Mouse (Mus musculus): ENCODE results near the gene Gzmk. TPM values are rescaled to one million over a fixed set of nuclear protein-coding genes. Genes with fewer than 3 reads are reported as not detected.
"Not testable (repeated sequence)": the region's sequence is repeated elsewhere in the genome, so short reads cannot be mapped to it uniquely, and the experiment has no call there.

Gzmk gene
- not detected for total RNA-seq (2021)
- long read RNA-seq, experiment 1: 0 reads
- long read RNA-seq, experiment 2: 0 reads

DNA sequence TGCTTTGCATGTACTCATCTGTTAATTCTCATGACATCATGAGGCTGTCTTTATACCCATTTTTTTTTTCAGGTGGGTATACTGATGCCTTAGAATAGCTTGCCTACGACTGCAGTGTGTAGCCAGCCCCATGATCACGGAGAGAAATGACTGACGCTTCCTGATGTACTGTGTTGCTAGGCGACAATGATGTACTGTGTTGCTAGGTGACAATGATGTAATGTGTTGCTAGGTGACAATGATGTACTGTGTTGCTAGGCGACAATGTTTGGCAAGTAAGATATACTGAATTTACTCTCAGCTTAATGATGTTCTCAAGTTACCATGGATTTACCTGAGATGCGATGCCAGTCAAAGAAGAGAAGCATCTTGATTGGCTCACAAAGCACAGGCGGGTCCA lies at the start of gene Gzmk:
Gene Gzmk (minus strand): TSS at position 98 of the 400 bp plus-strand sequence.
- no peak for DNase-seq
- intact Hi-C loops (cut with DNase I; ENCODE audit: low total_unique reads): no loop called here

DNA sequence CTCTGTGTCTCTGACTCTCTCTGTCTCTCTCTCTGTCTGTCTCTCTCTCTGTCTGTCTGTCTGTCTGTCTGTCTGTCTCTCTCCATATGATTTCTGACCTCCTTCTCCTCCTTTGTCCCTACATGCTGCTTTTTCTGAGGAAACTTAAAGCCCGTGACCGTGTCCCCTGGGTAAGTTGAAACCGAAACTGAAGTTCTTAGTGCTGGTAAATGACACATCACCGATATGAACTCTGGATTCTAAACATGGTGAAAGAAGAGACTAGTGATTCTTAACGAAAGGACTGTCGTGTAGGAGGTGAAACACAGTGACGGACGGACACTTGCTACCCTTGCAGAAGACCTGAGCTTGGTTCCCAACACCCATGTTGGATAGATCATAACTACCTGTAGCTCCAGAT lies 45.5 kb upstream of the Gzmk start:
- DNase-seq: no peak
- intact Hi-C loops (cut with DNase I; ENCODE audit: low total_unique reads): no loop called here

DNA sequence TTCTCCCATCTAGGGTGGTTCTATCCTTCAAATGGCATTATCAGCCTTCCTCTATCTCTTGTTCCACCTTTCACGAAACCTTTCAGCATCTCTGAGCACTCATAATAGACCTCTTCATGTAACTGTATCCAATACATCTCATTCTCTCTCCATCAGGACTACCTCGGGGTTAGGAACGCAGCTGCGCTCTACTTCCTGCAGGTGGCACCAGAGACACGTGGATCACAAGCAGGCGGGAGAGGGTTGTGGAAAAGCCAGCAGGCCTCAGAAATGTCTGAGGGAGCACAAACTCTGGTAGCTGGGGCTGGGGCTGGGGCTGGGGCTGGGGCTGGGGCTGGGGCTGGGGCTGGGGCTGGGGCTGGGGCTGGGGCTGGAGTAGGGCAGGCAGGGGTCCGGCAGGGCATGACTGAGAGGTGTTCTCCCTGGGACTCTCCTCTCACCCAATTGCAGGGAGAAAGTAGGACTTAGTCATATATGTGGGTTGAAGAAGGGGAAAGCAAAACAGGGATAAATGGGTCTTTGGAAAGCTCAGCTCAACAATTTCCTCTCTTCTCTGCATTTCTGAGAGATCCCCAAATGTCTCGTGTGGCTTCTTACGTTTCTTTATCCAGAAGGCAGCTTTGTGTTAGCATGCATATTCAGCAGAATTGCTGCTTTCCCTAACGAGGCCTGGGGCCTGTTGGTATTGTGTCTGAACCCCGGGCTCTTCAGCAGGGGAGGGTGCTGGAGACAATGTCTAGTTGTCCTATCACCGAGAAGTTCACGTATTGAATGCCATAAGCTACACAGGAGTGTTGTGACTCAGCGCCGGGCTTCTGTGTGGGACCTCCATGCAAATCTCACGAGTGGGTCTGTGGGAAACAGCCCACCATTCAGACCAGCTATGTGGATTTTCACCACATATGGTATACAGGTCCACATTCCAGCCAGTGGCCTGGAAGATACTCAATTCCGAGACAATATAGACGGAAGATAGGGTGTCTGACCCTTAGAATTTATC lies 44.4 kb upstream of the Gzmk start:
- intact Hi-C loops (cut with DNase I; ENCODE audit: low total_unique reads): loop anchor here (5.0 kb wide), 1 partner anchor 347 kb away; the partner anchor contains the start of gene Snx18
- peak; percentile 75 for DNase-seq

DNA sequence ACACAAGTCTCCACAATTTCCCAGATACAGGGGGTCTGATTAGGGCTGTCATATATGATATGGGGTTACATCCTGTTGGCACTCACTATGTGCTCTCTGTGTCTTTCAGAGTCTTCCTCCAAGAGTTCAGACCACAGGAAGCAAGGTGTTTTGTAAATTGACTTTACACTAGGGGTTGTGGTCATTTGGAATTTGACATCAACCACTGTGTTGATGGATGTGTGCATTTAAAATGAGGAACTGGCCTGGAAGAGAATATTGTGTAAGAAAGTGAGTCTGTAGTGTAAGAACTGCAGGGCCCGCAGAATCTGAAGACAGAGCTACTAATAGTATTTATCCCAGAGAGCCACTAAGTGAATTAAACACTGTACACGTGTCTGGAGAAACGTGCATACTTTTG lies 41.5 kb upstream of the Gzmk start:
- no peak for DNase-seq
- intact Hi-C loops (cut with DNase I; ENCODE audit: low total_unique reads): loop anchor here (5.0 kb wide), 1 partner anchor 350 kb away; the partner anchor contains the start of gene Snx18

DNA sequence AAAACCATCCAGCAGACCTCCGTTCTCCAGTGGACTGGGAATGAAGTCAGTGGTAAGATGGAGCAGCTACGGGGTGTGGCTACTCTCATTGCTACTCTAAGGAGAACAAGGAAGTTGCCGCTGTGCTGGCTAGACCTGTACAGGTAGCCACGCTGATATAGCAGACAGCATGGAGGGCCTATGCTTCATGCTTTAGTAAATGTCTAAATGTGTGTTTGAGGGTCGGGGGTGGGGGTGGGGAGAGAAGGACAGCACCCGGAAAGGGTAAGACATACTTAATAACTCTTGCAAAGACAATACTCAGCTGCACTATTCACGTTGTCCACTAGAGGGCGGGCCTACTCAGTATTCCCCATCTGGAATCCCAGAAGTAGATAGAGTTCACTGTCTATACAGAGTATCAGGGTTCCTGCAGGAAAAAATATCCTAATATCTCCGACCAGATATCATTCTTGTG lies 40.8 kb upstream of the Gzmk start:
- intact Hi-C loops (cut with DNase I; ENCODE audit: low total_unique reads): loop anchor here (5.0 kb wide), 1 partner anchor 351 kb away; the partner anchor contains the start of gene Snx18
- peak; percentile 70 for DNase-seq

DNA sequence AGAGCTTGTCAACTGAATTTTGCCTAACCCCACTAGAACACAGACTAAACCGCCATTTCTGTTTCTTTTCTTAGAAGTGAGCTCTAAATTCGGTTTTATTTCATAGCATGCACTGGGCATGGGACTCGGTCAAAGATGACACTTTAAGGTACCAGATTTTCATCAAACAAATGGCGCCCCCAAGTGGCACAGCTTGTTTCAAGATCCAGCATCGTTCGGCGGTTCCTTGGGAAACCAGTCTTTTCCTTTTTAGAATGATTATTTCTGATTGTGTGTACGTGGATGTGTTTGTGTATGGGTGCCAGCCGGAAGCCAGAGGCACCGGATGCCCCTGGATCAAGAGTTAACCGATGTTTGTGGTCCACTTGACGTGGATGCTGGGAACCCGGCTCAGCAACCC lies 39.5 kb upstream of the Gzmk start:
- peak; percentile 22 for DNase-seq
- intact Hi-C loops (cut with DNase I; ENCODE audit: low total_unique reads): loop anchor here (5.0 kb wide), 1 partner anchor 352 kb away; the partner anchor contains the start of gene Snx18

DNA sequence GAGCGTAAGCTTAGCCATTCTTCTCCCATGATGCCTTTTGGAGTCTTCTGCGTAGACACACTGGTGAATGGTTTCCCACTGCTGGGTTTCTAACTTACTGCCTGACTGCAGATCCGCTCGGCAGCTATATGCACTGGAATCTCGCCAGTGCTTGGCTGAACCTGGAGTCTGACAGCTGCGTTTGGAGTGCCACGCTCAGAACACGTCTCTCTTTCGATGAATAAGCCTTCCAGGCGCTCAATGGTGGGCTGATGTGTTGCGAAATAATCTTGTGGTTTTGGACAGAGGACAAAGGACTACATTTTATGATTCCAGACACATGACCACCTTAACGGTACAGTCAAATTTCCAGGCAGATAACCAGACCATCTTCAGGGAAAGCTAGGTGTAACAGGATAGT lies 37.1 kb upstream of the Gzmk start:
- intact Hi-C loops (cut with DNase I; ENCODE audit: low total_unique reads): loop anchor here (5.0 kb wide), 1 partner anchor 216 kb away; the partner anchor contains the start of gene Gpx8
- DNase-seq: no peak

DNA sequence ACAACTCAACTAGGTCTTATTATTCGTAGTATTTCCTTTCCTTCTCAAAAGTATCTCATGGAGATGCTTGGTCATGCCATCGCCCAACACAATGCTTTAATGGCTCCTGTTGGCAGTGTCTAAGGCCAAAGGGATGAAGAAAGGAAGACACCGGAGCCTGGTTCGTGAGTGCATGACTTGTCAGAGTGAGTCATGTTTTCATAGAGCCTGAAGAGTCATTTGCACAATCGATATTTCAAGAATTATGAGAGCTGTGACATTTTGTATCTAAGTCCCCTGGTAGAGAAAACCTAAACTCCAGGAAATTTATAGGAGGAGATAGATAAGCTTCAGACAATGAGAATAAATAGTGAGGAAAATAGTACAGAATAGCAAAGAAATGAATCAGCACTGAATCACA lies 33.5 kb upstream of the Gzmk start:
- DNase-seq: no peak
- intact Hi-C loops (cut with DNase I; ENCODE audit: low total_unique reads): no loop called here

DNA sequence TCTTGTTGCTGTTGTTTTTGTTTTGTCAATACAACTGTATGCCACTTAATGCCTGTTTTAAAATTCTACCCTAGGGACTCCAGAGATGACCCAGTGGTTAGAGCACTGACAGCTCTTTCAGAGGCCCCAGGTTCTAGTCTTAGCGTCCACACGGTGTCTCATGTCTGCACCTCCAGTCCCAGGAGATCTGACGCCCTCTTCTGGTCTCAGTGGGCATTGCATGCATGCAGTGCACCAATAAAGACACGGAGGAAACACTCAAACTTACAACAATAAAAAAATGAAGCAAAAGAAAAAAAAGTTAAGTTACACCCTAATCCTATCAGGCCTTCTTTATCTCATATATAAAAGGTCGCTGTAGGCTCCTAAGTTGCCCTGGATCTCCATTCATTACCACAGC lies 31.5 kb upstream of the Gzmk start:
- intact Hi-C loops (cut with DNase I; ENCODE audit: low total_unique reads): no loop called here
- DNase-seq: no peak

DNA sequence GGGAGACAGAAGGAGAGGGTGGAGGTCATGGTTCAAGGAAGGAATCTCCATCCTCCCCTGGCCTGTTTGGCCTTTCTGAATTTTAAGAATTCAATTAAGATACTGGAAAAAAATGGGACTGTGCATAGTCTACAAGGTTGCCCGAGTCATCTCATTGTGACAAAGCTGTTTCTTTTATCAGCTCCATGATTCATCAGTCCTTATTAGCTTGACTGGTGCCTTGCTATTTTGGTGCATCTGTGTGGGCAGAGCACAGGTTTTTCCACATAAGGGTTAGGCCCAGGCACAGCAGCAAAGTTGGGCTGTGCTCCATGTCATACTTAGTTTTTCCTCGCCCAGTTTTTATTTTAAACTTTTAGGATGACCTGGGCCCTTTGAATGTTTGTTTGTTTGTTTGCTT lies 31.1 kb upstream of the Gzmk start:
- intact Hi-C loops (cut with DNase I; ENCODE audit: low total_unique reads): no loop called here
- DNase-seq: no peak

DNA sequence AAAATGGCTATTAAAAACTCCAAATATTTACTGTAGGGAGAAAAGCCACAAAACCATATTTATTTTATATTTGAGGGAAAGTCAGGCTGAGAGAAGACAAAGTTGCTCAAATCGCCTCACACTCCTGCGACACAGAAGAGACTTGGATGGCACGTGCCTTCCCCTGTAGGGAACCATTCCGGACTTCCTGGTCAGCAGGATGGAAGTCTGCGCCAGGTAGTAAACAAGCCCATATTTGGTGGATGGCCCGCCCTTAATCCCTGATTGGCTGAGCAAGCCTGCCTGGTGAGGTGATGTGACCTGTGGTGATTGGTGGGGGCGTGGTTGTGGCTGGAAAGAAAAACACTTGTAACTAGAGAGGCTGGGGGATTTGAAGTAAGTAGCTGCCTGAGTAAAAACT lies 26.9 kb upstream of the Gzmk start:
- intact Hi-C loops (cut with DNase I; ENCODE audit: low total_unique reads); DNase-seq: not testable (repeated sequence)

DNA sequence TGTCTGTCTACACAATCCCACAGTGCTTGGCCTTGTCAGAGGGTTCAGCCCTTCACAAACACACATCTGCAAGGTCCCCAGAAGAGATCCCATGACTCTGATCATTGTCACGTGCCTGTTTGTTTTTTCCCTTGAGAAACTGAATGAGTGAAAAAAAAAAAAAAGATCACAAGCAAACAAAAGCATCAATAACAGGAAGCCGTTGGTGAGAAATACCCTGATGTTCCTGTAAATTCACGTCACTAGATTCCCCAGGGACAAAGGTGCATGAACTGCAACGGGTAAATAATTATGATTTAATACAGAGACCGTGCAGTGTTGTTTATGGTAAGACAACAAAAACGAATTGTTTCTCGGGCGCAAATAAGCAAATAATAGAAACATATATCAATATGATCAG lies 19.3 kb upstream of the Gzmk start:
- DNase-seq: no peak
- intact Hi-C loops (cut with DNase I; ENCODE audit: low total_unique reads): no loop called here

DNA sequence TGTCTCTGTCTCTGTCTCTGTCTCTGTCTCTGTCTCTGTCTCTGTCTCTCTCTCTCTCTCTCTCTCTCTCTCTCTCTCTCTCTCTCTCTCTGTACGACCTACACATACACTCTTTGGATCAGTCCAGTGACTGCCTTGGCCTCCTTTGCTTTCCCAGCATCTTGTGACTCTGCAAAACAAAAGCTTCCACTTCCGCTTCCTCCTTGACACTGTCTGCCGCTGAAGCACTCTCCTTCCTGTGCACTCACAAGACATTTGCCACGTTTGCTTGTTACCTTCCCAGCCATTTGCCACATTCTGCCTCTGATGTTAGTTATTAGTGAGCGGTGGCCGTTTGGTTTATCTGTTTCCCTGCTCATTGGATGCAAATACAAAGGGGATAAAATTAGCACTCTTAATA lies 16.4 kb upstream of the Gzmk start:
- intact Hi-C loops (cut with DNase I; ENCODE audit: low total_unique reads): no loop called here
- no peak for DNase-seq

DNA sequence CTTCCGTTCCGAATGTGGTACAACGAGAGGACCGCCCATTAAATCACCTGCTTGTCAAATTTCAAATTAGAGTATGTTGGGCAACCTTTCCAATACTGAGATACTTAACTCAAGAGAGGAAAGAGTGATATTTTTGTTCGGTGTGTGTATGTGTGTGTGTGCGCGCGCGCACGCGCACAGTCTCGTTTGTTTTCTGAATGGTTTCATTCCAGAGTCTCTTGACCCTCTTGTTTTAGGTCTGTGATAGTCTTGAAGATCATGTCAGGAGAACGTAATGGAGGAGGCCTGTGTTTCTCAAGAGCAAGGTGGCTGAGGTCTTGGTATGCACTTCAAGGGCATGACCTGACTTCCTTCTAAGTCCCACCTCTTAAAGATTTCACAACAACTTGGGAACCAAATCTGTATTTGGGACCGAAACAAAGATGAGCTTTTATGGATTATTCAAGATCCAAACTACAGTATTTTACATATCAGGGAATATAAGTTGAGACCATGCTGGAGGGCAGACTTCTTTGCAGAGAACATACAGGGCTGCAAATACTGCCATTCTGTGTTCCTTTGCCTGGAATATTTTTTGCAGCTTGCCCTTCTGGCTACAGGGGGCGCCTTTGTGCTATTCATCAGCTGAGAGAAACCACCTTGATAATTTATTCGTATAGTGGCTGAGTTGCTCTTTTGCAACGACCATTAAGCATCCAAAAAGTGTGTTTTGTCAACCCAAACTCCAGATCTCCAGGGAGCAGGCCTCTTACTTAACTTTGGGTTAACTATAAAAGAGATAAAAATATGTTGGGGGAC lies 2.2 kb upstream of the Gzmk start:
- intact Hi-C loops (cut with DNase I; ENCODE audit: low total_unique reads): no loop called here
- DNase-seq: no peak

DNA sequence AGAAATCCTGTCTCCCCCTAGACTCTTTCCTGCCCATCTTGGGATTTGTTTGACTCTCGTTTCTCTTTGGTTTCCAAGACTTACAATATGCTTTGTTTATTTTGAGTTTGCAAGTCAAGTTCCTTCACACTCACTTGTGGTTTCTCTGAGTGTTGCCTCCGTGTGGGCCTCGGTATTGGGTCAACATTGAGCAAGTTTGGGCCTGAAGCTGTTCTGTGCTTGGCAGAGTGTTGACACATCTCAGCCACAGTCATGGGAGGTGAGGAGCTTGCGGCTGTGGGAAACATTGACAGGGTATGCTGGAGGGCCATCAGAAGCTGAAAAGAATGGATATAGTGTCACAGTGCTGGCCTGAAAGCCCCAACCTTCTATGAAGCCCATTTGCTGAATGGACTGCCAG lies 1.4 kb upstream of the Gzmk start:
- intact Hi-C loops (cut with DNase I; ENCODE audit: low total_unique reads): no loop called here
- no peak for DNase-seq

DNA sequence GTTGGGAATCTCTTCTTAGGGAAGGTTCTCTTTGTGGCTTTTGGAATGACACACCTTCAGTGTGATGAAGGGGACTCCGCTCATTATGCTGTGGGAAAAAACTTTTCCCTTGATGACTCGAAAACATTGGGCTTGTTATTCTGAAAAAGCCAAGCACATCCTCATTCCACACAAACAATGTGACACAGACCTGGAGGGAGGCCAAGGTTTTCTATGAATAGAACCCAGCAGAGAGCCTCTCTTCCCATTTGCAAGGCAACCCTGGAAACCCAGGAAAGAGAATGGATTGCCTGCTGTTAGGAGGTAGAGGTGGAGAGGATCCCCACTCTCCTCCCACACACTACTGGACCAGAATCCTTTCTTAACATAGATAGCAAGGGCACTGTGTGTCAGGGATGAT lies 1.6 kb downstream of the Gzmk start:
- intact Hi-C loops (cut with DNase I; ENCODE audit: low total_unique reads): no loop called here
- DNase-seq: peak; percentile 51

DNA sequence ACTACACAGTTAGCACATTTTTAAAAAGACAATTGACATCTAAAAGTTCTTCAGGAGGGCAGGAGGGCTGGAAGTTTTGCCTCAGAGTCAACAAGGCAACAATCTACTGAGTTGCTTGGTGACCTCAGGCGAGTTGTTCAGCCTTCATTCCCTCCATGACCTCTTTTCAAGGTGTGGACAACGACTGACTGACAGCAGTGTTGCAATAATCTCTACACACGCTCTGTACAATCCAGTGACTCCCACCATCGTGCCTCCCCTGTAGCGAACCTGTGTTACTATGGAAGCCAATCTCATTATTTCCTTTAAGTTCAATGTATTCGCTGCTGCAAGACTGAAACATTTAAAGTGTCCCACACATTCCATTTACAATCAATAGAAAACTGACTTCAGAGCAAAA lies 3.9 kb downstream of the Gzmk start:
- intact Hi-C loops (cut with DNase I; ENCODE audit: low total_unique reads): no loop called here
- no peak for DNase-seq

DNA sequence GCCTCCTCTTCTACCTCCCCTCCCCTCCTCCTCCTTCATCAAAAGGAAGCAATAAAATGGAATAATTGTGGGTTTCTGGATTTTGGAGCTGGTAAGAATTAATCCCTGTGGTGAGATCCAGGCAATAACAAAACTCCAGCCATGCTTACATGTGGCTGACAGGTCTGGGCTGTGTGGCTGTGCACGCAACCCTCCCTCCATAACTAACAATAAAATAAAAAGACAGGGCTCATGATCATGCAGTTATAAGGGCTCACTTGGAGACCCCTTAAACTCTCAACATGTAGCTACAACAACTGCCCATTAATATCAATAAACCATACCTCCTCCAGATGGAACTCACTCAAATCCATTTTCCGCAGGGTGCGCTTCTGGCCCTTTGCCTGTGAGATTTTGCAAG lies 11.8 kb downstream of the Gzmk start:
- intact Hi-C loops (cut with DNase I; ENCODE audit: low total_unique reads): no loop called here
- DNase-seq: no peak

DNA sequence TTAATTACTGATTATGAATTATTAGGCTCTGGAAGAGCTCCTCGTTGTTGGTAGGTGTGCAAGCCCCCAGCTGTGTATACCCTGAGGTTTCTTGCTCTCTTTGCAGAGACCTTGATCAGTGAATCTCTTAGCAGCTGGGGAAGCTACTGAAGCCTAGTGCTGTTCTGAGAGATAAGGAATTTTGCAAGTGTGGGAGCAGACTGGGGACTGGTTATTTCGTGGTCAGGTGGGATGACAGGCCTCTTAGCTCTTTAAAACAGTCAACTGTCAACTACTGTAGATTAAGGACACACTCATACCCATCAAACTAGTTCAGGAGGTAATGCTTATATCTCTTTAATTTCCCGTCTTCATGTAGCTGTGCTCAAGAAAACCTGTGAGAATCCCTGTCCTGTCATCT lies 13.3 kb downstream of the Gzmk start:
- no peak for DNase-seq
- intact Hi-C loops (cut with DNase I; ENCODE audit: low total_unique reads): no loop called here

DNA sequence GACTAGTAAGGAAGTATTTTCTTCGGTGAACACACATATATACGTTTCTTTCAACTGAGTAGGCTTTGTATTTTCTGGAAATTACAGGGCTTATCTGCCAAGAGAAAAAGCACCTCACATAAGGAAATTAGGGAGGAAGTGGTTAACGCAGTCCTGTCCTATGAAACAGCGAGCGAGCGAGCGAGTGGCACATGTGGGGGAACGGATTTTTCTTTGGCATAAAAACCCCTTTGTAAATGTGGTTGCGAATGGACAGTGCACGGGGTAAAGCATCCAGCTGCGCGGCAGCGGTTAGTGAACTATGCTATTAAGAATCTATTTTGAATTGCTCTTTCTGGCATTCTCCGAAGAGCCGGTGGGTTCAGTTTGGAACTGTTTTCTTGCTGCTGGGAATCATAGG lies 14.4 kb downstream of the Gzmk start:
- intact Hi-C loops (cut with DNase I; ENCODE audit: low total_unique reads): no loop called here
- no peak for DNase-seq

Measured in gastrocnemius, postnatal 14 days (tissue).